Mouse (Mus musculus) midbrain, embryonic 16.5 days (tissue): ENCODE measurements at regions not wholly inside any gene's neighbourhood (a gene's known extent, or its start where the extent isn't known, plus 50 kb on each side); places are given as distances from the start of the nearest gene placed in this dataset.

ENCODE experiments used
- ATAC-seq: fragments of 200-750 bp; cut with Nextera tagmentation; 2 replicates; pipeline ENCODE4 v1.8.0; 2017; ENCODE audit warnings: moderate TSS enrichment
- H3K27ac ChIP-seq: fragments of 300-500 bp; sonication (generic); 2 replicates; pipeline ENCODE4 v1.5.1; 2014; ENCODE audit warnings: mild to moderate bottlenecking, low read length, mixed read lengths
- H3K27me3 ChIP-seq: fragments of 300-500 bp; sonication (generic); 2 replicates; pipeline ENCODE4 v1.6.1; 2014; ENCODE audit warnings: low read depth, low read length, mixed read lengths; ENCODE audit not compliant: control insufficient read depth, insufficient read depth
- H3K36me3 ChIP-seq: fragments of 300-500 bp; sonication (generic); 2 replicates; pipeline ENCODE4 v1.6.1; 2014; ENCODE audit warnings: mild to moderate bottlenecking, low read length, moderate library complexity, mixed read lengths; ENCODE audit not compliant: control insufficient read depth, insufficient read depth
- H3K4me1 ChIP-seq: fragments of 300-500 bp; sonication (generic); 2 replicates; pipeline ENCODE4 v1.6.1; 2014; ENCODE audit warnings: mild to moderate bottlenecking, low read length, mixed read lengths; ENCODE audit not compliant: control insufficient read depth, insufficient read depth
- H3K4me2 ChIP-seq: fragments of 300-500 bp; sonication (generic); 2 replicates; pipeline ENCODE4 v1.6.1; 2014; ENCODE audit warnings: mild to moderate bottlenecking, low read length, mixed read lengths
- H3K4me3 ChIP-seq: fragments of 300-500 bp; sonication (generic); 2 replicates; pipeline ENCODE4 v1.5.1; 2014; ENCODE audit warnings: low read depth, mild to moderate bottlenecking, low read length, moderate library complexity, mixed read lengths
- H3K9ac ChIP-seq: fragments of 300-500 bp; sonication (generic); 2 replicates; pipeline ENCODE4 v1.6.1; 2014; ENCODE audit warnings: low read depth, low read length, mixed read lengths
- H3K9me3 ChIP-seq: fragments of 300-500 bp; sonication (generic); replicated peaks from 2 replicates; pipeline ENCODE4 v1.6.1; 2014; ENCODE audit warnings: mild to moderate bottlenecking, low read length, mixed read lengths; ENCODE audit not compliant: control insufficient read depth, poor library complexity, severe bottlenecking
- WGBS: fragments of 180-500 bp; shearing (Covaris S2); extraction: QIAGEN DNeasy Blood & Tissue Kit; methylation state at CpG from one replicate; pipeline ENCODE4 v1.1.7; 2014; 5-methylcytosine and 5-hydroxymethylcytosine counted together

DNA sequence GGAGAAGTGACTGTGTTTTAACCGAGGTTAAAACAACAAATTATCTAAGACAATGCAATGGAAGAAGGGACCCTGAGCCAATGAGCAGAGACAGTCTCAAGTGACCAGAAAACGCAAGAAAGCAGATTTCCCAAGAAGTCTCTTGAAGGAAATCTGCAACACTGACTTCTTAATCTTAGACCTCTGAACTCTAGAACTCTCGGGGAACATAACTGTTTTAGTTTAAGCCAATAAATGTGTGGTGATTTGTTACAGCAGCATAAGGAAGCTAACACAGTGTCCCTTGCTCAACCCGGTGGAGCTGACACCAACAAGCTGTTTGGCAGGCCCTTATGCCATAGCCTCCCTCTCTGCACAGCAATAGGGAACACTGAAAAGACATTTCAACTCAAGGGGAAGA, 69.0 kb upstream of the Actbl2 start:
- no peaks in the 10 kb centered on the region for H3K27me3 ChIP-seq
- no peak for ATAC-seq
- no peak overlapping the region for H3K9ac ChIP-seq
- WGBS: 84% methylated on average over 4 of the region's 4 CpGs
- H3K9me3 ChIP-seq: no peaks in the 10 kb centered on the region
- no peaks in the 10 kb centered on the region for H3K4me1 ChIP-seq
- no peaks in the 10 kb centered on the region for H3K36me3 ChIP-seq
- no peak overlapping the region for H3K4me2 ChIP-seq
- no peak overlapping the region for H3K27ac ChIP-seq
- no peak overlapping the region for H3K4me3 ChIP-seq

DNA sequence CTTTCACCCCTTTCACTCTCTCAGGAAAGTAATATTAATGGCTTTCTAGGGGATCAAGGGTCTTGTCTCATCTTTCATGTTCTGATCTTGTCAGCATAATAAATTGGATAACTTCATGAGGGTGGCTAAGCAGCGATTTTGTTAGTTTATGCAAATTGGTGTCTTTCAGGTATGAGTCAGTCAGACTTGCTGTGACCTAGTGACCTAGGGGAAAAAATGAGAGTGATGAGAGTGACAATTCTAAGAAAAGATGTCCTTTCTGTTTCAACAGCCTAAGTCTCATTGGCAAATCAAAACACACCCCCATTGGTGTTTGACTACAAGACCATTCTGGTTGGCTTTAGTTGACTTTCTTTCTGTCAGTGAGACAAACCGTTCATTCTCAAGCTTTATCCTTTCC, 68.0 kb upstream of the Actbl2 start:
- H3K9me3 ChIP-seq: no peaks in the 10 kb centered on the region
- H3K4me1 ChIP-seq: no peaks in the 10 kb centered on the region
- no peak overlapping the region for H3K27ac ChIP-seq
- no peak for ATAC-seq
- H3K9ac ChIP-seq: no peak overlapping the region
- no peak overlapping the region for H3K4me2 ChIP-seq
- no peak overlapping the region for H3K4me3 ChIP-seq
- 91% methylated on average over 2 of the region's 2 CpGs for WGBS
- no peaks in the 10 kb centered on the region for H3K36me3 ChIP-seq
- H3K27me3 ChIP-seq: no peaks in the 10 kb centered on the region

DNA sequence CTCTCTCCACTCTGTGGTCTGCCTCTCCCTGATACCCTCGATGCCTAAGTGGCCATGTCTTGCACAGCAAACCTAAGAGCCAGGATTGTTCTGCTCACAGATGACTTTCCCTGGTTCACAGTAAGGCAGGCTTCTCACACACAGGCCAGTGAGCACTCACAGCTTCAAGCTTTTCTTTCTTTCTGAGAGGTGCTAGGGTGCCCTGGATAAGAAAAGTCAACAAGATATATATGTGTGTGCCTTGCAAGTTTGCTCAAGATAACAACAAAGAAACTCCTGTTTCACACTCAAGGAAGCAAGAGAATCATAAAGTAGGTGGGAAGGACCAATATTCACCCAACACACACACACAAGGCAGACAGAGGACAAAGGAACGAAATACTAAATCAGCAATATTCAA, 60.9 kb upstream of the Actbl2 start:
- H3K27me3 ChIP-seq: no peaks in the 10 kb centered on the region
- WGBS: 83% methylated on average over 2 of the region's 2 CpGs
- H3K4me3 ChIP-seq: no peak overlapping the region
- H3K27ac ChIP-seq: no peak overlapping the region
- H3K4me2 ChIP-seq: no peak overlapping the region
- H3K9me3 ChIP-seq: no peaks in the 10 kb centered on the region
- H3K36me3 ChIP-seq: no peaks in the 10 kb centered on the region
- no peak overlapping the region for H3K9ac ChIP-seq
- H3K4me1 ChIP-seq: peaks cover 3% of the 10 kb centered on the region; the same call in 1 of the 2 replicates
- ATAC-seq: no peak

DNA sequence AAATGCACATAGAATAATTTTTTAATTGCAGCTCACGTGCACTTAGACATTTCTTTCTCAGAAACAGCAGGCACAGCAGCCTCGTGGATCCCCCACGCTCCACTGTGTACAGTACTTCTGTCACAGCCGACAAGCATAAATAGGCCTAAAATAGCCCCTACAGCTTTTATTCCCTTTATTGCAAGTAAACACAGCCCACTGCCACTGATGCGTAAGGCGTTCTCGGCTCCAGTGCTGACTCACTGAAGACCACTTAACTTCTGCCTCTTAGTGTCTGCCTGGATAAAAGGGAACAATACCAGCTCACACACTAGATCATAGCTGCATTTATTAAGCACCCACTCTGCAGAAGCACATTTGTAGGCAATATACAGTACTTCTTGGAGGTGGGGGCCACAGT, 60.5 kb upstream of the Actbl2 start:
- no peak for ATAC-seq
- H3K4me3 ChIP-seq: no peak overlapping the region

DNA sequence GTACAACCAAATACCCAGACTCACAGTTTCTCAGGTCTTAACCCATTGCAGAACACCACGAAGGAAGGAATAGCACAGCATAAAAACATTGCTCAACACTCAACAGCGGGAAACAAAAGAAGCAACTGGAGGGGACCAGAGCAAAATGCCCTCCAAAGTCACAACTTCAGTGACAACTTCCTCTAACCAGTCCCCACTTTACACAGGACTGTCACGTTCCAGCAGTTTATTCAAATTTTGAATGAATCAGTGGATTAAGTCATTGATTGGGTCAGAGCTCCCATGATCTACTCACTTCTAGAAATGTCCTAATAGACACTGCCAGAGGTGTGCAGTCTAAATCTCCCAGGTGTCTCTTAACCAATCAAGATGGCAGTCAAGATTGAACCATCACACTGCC, 53.3 kb upstream of the Actbl2 start:
- Histone ChIP-seq H3K4me3 (no peak overlapping the region), H3K9ac (no peak overlapping the region), H3K36me3 (no peaks in the 10 kb centered on the region), H3K4me2 (no peak overlapping the region), H3K9me3 (no peaks in the 10 kb centered on the region), H3K4me1 (no peaks in the 10 kb centered on the region), H3K27me3 (no peaks in the 10 kb centered on the region), H3K27ac (no peak overlapping the region)
- ATAC-seq: no peak
- WGBS: 91% methylated on average over 3 of the region's 3 CpGs

More for the DNA sequence above, 60.5 kb upstream of the Actbl2 start:
- 45% methylated on average over 7 of the region's 7 CpGs for WGBS
- H3K4me1 ChIP-seq: peaks cover 3% of the 10 kb centered on the region; the same call in 1 of the 2 replicates
- no peaks in the 10 kb centered on the region for H3K27me3 ChIP-seq
- no peak overlapping the region for H3K9ac ChIP-seq
- no peaks in the 10 kb centered on the region for H3K9me3 ChIP-seq
- no peak overlapping the region for H3K27ac ChIP-seq
- H3K4me2 ChIP-seq: no peak overlapping the region
- H3K36me3 ChIP-seq: no peaks in the 10 kb centered on the region

DNA sequence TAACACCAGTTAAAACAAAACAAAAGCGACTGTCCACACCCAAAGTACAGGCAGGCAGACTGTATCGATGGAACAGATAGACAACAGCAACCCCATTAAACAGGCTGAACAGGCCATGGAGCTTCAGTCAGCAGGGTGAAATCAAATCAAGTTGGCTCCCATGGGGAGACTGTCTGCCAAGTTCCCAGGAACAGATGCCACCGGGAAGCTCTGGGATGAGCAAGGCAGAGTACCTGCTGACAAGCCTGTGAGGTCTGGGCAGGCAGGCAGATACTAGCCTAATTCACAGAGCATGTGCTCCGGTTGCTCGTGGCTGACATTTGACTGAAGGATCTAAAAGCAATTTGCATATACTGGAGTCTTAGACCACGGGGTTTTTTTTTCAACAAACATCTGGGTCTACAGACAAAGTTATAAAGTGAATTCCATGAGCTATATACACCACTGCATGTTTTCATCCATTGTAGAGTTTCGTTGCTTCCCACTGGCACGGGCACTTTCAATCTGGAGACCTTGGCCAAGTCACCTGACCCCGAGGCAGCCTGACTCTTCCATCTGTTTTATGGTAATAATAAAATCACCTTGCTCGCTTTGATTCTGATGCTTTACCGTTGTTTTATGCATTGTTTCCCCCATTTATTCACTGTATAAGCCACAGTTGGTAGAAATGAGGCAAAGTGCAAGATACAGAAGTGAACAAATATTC, 50.1 kb upstream of the Actbl2 start:
- Histone ChIP-seq H3K27me3 (no peaks in the 10 kb centered on the region), H3K4me3 (no peak overlapping the region), H3K4me1 (no peaks in the 10 kb centered on the region), H3K9me3 (no peaks in the 10 kb centered on the region), H3K9ac (no peak overlapping the region), H3K27ac (no peak overlapping the region), H3K36me3 (no peaks in the 10 kb centered on the region), H3K4me2 (no peak overlapping the region)
- ATAC-seq: no peak
- WGBS: 81% methylated on average over 11 of the region's 11 CpGs
